Mouse (Mus musculus) ovary, adult 2 months (tissue): ENCODE measurements around the gene Tmem270. TPM values are rescaled to one million over a fixed set of nuclear protein-coding genes. Genes with fewer than 3 reads are reported as not detected.

ENCODE experiments used
- polyA plus RNA-seq: library from polyadenylated mRNA; depleted of rRNA; stranded (reverse); fragments of >200 nt; gene quantifications from 2 replicates; pipeline ENCODE4 v1.2.3, GENCODE M21; 2012; rRNA removed

The Tmem270 gene
- polyA plus RNA-seq: not detected in 2 replicates

GRCm38 (mm10) chr5:134906633-134907032 is at the start of gene Tmem270:
TSS of gene Tmem270 (minus strand) at chr5:134906733.

GRCm38 (mm10) chr5:134946857-134947255 is 40.3 kb upstream of the Tmem270 start, which contains the start of gene Cldn4:
TSS of gene Cldn4 (minus strand) at chr5:134946934.

GRCm38 (mm10) chr5:134932179-134932902 is 25.8 kb upstream of the Tmem270 start, which contains the start of gene Mettl27:
TSS of gene Mettl27 (plus strand) at chr5:134932368.

GRCm38 (mm10) chr5:134915311-134915710 is 8.8 kb upstream of the Tmem270 start, which contains the start of gene Cldn13:
TSS of gene Cldn13 (minus strand) at chr5:134915526.

Other genes starting within 250 kb of the Tmem270 start
- 26.1 TPM in 2 replicates for gene Limk1, start 218.1 kb downstream of the Tmem270 start, polyA plus RNA-seq
- 62.6 and 80.0 TPM in 2 replicates for gene Eln, start 159.4 kb downstream of the Tmem270 start, polyA plus RNA-seq
- not detected in 2 replicates for gene Cldn13, start 8.8 kb upstream of the Tmem270 start, polyA plus RNA-seq
- gene Mettl27, start 25.6 kb upstream of the Tmem270 start, polyA plus RNA-seq: 38.6 and 44.7 TPM in 2 replicates
- gene Cldn4, start 40.2 kb upstream of the Tmem270 start, polyA plus RNA-seq: 10.5 and 19.4 TPM in 2 replicates
- 281 and 314 TPM in 2 replicates for gene Cldn3, start 79.5 kb upstream of the Tmem270 start, polyA plus RNA-seq
- 81.8 and 102 TPM in 2 replicates for gene Abhd11, start 102.4 kb upstream of the Tmem270 start, polyA plus RNA-seq
- 42.2 and 42.8 TPM in 2 replicates for gene Stx1a, start 116.7 kb upstream of the Tmem270 start, polyA plus RNA-seq
- gene Dnajc30, start 157.5 kb upstream of the Tmem270 start, polyA plus RNA-seq: 48.1 and 52.7 TPM in 2 replicates
- gene Bud23, start 158.2 kb upstream of the Tmem270 start, polyA plus RNA-seq: 85.1 and 92.0 TPM in 2 replicates
- gene Vps37d, start 171.5 kb upstream of the Tmem270 start, polyA plus RNA-seq: 17.6 and 25.3 TPM in 2 replicates
- 36.1 and 54.1 TPM in 2 replicates for gene Mlxipl, start 183.2 kb upstream of the Tmem270 start, polyA plus RNA-seq
- 11.3 and 12.1 TPM in 2 replicates for gene Tbl2, start 242.9 kb upstream of the Tmem270 start, polyA plus RNA-seq